Mouse (Mus musculus): Measurements from ENCODE around the gene Pabpc1l. TPM values are rescaled to one million over a fixed set of nuclear protein-coding genes. Genes with fewer than 3 reads are reported as not detected.
A peak's percentile ranks its signal among the peaks of the same experiment; 100 is the strongest.

The Pabpc1l gene
- polyA plus RNA-seq, 1 experiment, result 2.5 TPM

GRCm38 (mm10) chr2:164007547-164007946, 17.7 kb upstream of the Pabpc1l start:
- no peaks in the 10 kb centered on the region for H3K4me1 ChIP-seq (ENCODE audit: control insufficient read depth, insufficient read depth, low read length)
- H3K27ac ChIP-seq (ENCODE audit: insufficient read depth, low read length), result no peak overlapping the region
- H3K4me3 ChIP-seq (ENCODE audit: low read depth, low read length), result peak overlapping the region; percentile 37
- TF ChIP-seq POLR2A (IDR thresholded peaks at IDR 0.05; ENCODE audit: insufficient read depth, low read length), result no peak
- no peak for TF ChIP-seq CTCF (IDR thresholded peaks at IDR 0.05; ENCODE audit: low read depth, low read length)
- no peak for TF ChIP-seq EP300 (IDR thresholded peaks at IDR 0.05; ENCODE audit: insufficient read depth, low read depth, low read length)
- H3K36me3 ChIP-seq (ENCODE audit: control insufficient read depth, insufficient read depth, low read length, poor library complexity, severe bottlenecking), result peaks cover 12% of the 10 kb centered on the region
- no peaks in the 10 kb centered on the region for H3K27me3 ChIP-seq (ENCODE audit: control insufficient read depth, insufficient read depth, low read length, poor library complexity, severe bottlenecking)
- no peaks in the 10 kb centered on the region for H3K9me3 ChIP-seq (replicated peaks; ENCODE audit: control insufficient read depth, insufficient read depth, low read length, poor library complexity, severe bottlenecking)
- no peak overlapping the region for H3K9ac ChIP-seq (ENCODE audit: low read depth, poor library complexity, severe bottlenecking)

- Histone ChIP-seq H3K36me3 (ENCODE audit: control insufficient read depth, insufficient read depth, low read length, poor library complexity, severe bottlenecking) (peaks cover 17% of the 10 kb centered on the region), H3K9me3 (replicated peaks; ENCODE audit: control insufficient read depth, insufficient read depth, low read length, poor library complexity, severe bottlenecking) (no peaks in the 10 kb centered on the region), H3K4me1 (ENCODE audit: control insufficient read depth, insufficient read depth, low read length) (no peaks in the 10 kb centered on the region), H3K27me3 (ENCODE audit: control insufficient read depth, insufficient read depth, low read length, poor library complexity, severe bottlenecking) (no peaks in the 10 kb centered on the region), H3K4me3 (ENCODE audit: low read depth, low read length) (no peak overlapping the region), H3K9ac (ENCODE audit: low read depth, poor library complexity, severe bottlenecking) (no peak overlapping the region), H3K27ac (ENCODE audit: insufficient read depth, low read length) (no peak overlapping the region)
- no peak for TF ChIP-seq CTCF (IDR thresholded peaks at IDR 0.05; ENCODE audit: low read depth, low read length)
- TF ChIP-seq EP300 (IDR thresholded peaks at IDR 0.05; ENCODE audit: insufficient read depth, low read depth, low read length), result no peak
- TF ChIP-seq POLR2A (IDR thresholded peaks at IDR 0.05; ENCODE audit: insufficient read depth, low read length), result no peak
Observed at GRCm38 (mm10) chr2:164007987-164008545, 17.2 kb upstream of the Pabpc1l start.

- H3K9ac ChIP-seq (ENCODE audit: low read depth, poor library complexity, severe bottlenecking), result no peak overlapping the region
- H3K9me3 ChIP-seq (replicated peaks; ENCODE audit: control insufficient read depth, insufficient read depth, low read length, poor library complexity, severe bottlenecking), result no peaks in the 10 kb centered on the region
- no peaks in the 10 kb centered on the region for H3K4me1 ChIP-seq (ENCODE audit: control insufficient read depth, insufficient read depth, low read length)
- TF ChIP-seq EP300 (IDR thresholded peaks at IDR 0.05; ENCODE audit: insufficient read depth, low read depth, low read length) (no peak), CTCF (IDR thresholded peaks at IDR 0.05; ENCODE audit: low read depth, low read length) (no peak), POLR2A (IDR thresholded peaks at IDR 0.05; ENCODE audit: insufficient read depth, low read length) (no peak)
- H3K27ac ChIP-seq (ENCODE audit: insufficient read depth, low read length), result no peak overlapping the region
- peaks cover 25% of the 10 kb centered on the region for H3K36me3 ChIP-seq (ENCODE audit: control insufficient read depth, insufficient read depth, low read length, poor library complexity, severe bottlenecking)
- no peak overlapping the region for H3K4me3 ChIP-seq (ENCODE audit: low read depth, low read length)
- no peaks in the 10 kb centered on the region for H3K27me3 ChIP-seq (ENCODE audit: control insufficient read depth, insufficient read depth, low read length, poor library complexity, severe bottlenecking)
Observed at GRCm38 (mm10) chr2:164009227-164009626, 16.0 kb upstream of the Pabpc1l start.

GRCm38 (mm10) chr2:164010496-164010895, 14.8 kb upstream of the Pabpc1l start:
- no peak overlapping the region for H3K9ac ChIP-seq (ENCODE audit: low read depth, poor library complexity, severe bottlenecking)
- H3K9me3 ChIP-seq (replicated peaks; ENCODE audit: control insufficient read depth, insufficient read depth, low read length, poor library complexity, severe bottlenecking), result no peaks in the 10 kb centered on the region
- H3K4me1 ChIP-seq (ENCODE audit: control insufficient read depth, insufficient read depth, low read length), result no peaks in the 10 kb centered on the region
- no peak overlapping the region for H3K27ac ChIP-seq (ENCODE audit: insufficient read depth, low read length)
- H3K36me3 ChIP-seq (ENCODE audit: control insufficient read depth, insufficient read depth, low read length, poor library complexity, severe bottlenecking), result peaks cover 37% of the 10 kb centered on the region
- TF ChIP-seq EP300 (IDR thresholded peaks at IDR 0.05; ENCODE audit: insufficient read depth, low read depth, low read length) (no peak), POLR2A (IDR thresholded peaks at IDR 0.05; ENCODE audit: insufficient read depth, low read length) (no peak), CTCF (IDR thresholded peaks at IDR 0.05; ENCODE audit: low read depth, low read length) (no peak)
- no peaks in the 10 kb centered on the region for H3K27me3 ChIP-seq (ENCODE audit: control insufficient read depth, insufficient read depth, low read length, poor library complexity, severe bottlenecking)
- no peak overlapping the region for H3K4me3 ChIP-seq (ENCODE audit: low read depth, low read length)

- Histone ChIP-seq H3K4me3 (ENCODE audit: low read depth, low read length) (no peak overlapping the region), H3K9ac (ENCODE audit: low read depth, poor library complexity, severe bottlenecking) (no peak overlapping the region), H3K36me3 (ENCODE audit: control insufficient read depth, insufficient read depth, low read length, poor library complexity, severe bottlenecking) (peaks cover 41% of the 10 kb centered on the region), H3K4me1 (ENCODE audit: control insufficient read depth, insufficient read depth, low read length) (no peaks in the 10 kb centered on the region), H3K27me3 (ENCODE audit: control insufficient read depth, insufficient read depth, low read length, poor library complexity, severe bottlenecking) (no peaks in the 10 kb centered on the region), H3K9me3 (replicated peaks; ENCODE audit: control insufficient read depth, insufficient read depth, low read length, poor library complexity, severe bottlenecking) (no peaks in the 10 kb centered on the region), H3K27ac (ENCODE audit: insufficient read depth, low read length) (no peak overlapping the region)
- no peak for TF ChIP-seq EP300 (IDR thresholded peaks at IDR 0.05; ENCODE audit: insufficient read depth, low read depth, low read length)
- no peak for TF ChIP-seq POLR2A (IDR thresholded peaks at IDR 0.05; ENCODE audit: insufficient read depth, low read length)
- no peak for TF ChIP-seq CTCF (IDR thresholded peaks at IDR 0.05; ENCODE audit: low read depth, low read length)
Observed at GRCm38 (mm10) chr2:164010944-164011343, 14.3 kb upstream of the Pabpc1l start.

- peaks cover 58% of the 10 kb centered on the region for H3K36me3 ChIP-seq (ENCODE audit: control insufficient read depth, insufficient read depth, low read length, poor library complexity, severe bottlenecking)
- H3K4me3 ChIP-seq (ENCODE audit: low read depth, low read length), result no peak overlapping the region
- TF ChIP-seq POLR2A (IDR thresholded peaks at IDR 0.05; ENCODE audit: insufficient read depth, low read length) (no peak), CTCF (IDR thresholded peaks at IDR 0.05; ENCODE audit: low read depth, low read length) (no peak), EP300 (IDR thresholded peaks at IDR 0.05; ENCODE audit: insufficient read depth, low read depth, low read length) (no peak)
Observed at GRCm38 (mm10) chr2:164015304-164015703, 9.9 kb upstream of the Pabpc1l start.

More at GRCm38 (mm10) chr2:164015304-164015703, 9.9 kb upstream of the Pabpc1l start:
- H3K27ac ChIP-seq (ENCODE audit: insufficient read depth, low read length), result no peak overlapping the region
- no peaks in the 10 kb centered on the region for H3K27me3 ChIP-seq (ENCODE audit: control insufficient read depth, insufficient read depth, low read length, poor library complexity, severe bottlenecking)
- H3K9ac ChIP-seq (ENCODE audit: low read depth, poor library complexity, severe bottlenecking), result no peak overlapping the region
- H3K9me3 ChIP-seq (replicated peaks; ENCODE audit: control insufficient read depth, insufficient read depth, low read length, poor library complexity, severe bottlenecking), result no peaks in the 10 kb centered on the region
- no peaks in the 10 kb centered on the region for H3K4me1 ChIP-seq (ENCODE audit: control insufficient read depth, insufficient read depth, low read length)

All from ES-Bruce4 (cell line).